Comparison of ENCODE assay signal across 17 mouse cellular contexts in the genomic region with DNA sequence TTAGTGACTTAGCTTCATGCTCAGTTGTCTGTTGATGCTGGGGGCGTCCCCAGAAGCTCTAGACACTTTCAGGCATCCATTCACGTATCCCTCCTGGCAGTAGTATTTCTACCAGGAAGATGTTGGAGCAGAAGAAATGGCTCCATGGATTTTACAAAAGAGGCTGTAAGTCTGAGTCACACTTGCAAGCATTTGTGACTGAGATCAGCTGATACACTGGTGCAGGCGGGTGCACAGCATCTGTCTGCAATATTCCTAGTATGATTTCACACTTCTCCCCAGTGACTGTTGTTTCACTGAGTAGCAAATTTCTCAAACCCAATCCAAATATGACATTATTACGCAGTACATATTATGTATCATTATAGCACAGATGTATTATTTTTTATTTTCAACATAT.
DNase-seq lines count a peak whose midpoint lies in the region.
"Had no signal": no experiment of that assay in that cellular context is flagged by ENCODE, and none has a peak within 500 bp of the region (broad histone marks: within the 10 kb centered on the region; RNA-seq: fewer than 3 reads in every experiment).

No protein-coding gene starts in this region.

- peak; percentile 0 to 2 for DNase-seq in heart, adult 18-20 months
- DNase-seq in heart, postnatal 25 days (ENCODE audit: low spot score), result no peak
- DNase-seq in left cerebral cortex, postnatal 25 days (ENCODE audit: low spot score in 2 of 2), result peak; percentile 13 to 70
- no peak for DNase-seq in left cerebral cortex, postnatal 4 days
- peak; percentile 14 to 35 for DNase-seq in frontal cortex, postnatal 36 days (ENCODE audit: low spot score in 2 of 2)
- peak; percentile 19 for DNase-seq in telencephalon, adult 2 months (ENCODE audit: low read depth, low spot score)
- no peak for DNase-seq in urinary bladder, postnatal 36 days (ENCODE audit: low spot score in 2 of 2)
- DNase-seq: adrenal gland, postnatal 14 days; cerebellum, adult 2 months; cerebellum, postnatal 14 days; gastrocnemius, postnatal 10 days; heart, postnatal 4 days; kidney, adult 9 months; kidney, postnatal 10 days; liver, embryonic 13.5 days; lung, adult 18-20 months; lung, postnatal 4 days had no signal

- intact Hi-C loops in heart, postnatal 25 days (cut with DNase I), result no loop called here
- intact Hi-C loops in left cerebral cortex, postnatal 25 days (cut with DNase I), result no loop called here
- intact Hi-C loops in left cerebral cortex, postnatal 4 days (cut with DNase I), result no loop called here

Comparison
In these comparisons a context has a peak if more than half of its experiments do, and no peak if none do; other contexts are left out.
1. DNase-seq: peak in heart, adult 18-20 months (2 of 2), left cerebral cortex, postnatal 25 days (2 of 2), frontal cortex, postnatal 36 days (2 of 2) and telencephalon, adult 2 months (single experiment); none in heart, postnatal 25 days (single experiment), left cerebral cortex, postnatal 4 days (single experiment) and urinary bladder, postnatal 36 days (0 of 2).